Mouse (Mus musculus): ENCODE data around the gene Aipl1.
"Not testable (repeated sequence)": the region's sequence is repeated elsewhere in the genome, so short reads cannot be mapped to it uniquely, and the experiment has no call there.

Aipl1 gene

GRCm38 (mm10) chr11:72024193-72024781, 13.0 kb downstream of the Aipl1 start:
- in situ Hi-C loops (cut with MboI; ENCODE audit: low pct_unique_long_range_greater_than_20kb in 1 of 2, low sequenced_read_pairs in 2 of 2, unreplicated experiment in 1 of 2): no loop called here

DNA sequence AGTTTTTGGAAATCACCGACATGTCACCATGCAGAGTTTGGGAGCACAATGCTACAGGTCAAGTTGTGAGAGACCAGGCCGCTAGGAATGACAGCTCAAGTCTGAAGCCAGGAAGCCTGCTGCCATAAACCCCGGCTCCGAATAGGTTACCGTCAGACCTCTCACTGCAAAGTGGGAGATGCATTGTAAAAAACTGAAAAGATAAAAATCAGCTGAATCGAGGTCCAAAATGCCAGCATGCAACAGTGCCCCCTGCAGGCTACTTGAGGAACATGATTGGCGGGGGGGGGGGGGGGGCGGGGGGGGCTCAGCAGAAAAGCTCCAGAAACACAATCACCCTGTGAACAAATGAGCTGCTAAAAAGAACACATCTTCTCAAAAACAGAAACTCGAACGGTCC, 13.7 kb downstream of the Aipl1 start:
- in situ Hi-C loops (cut with MboI; ENCODE audit: low pct_unique_long_range_greater_than_20kb in 1 of 2, low sequenced_read_pairs in 2 of 2, unreplicated experiment in 1 of 2): no loop called here

DNA sequence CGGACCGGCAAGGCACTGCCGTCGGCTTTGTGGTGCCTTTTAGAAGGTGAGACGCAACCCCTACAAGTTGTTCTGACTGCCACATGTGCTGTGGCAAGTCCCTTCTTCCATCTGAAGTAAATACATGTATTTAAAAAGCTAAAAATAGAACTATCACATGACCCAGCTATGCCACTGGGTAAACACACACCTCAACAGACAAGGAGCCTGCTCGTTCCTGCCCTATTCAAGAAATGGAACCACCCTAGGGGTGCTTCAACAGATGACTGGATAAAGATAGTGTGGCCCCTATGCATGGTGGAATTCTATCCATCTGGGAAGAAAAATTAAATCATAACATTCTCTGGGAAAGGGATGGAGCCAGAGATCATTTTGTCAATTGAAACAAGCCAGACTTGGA, 14.5 kb downstream of the Aipl1 start:
- in situ Hi-C loops (cut with MboI; ENCODE audit: low pct_unique_long_range_greater_than_20kb in 1 of 2, low sequenced_read_pairs in 2 of 2, unreplicated experiment in 1 of 2): no loop called here

DNA sequence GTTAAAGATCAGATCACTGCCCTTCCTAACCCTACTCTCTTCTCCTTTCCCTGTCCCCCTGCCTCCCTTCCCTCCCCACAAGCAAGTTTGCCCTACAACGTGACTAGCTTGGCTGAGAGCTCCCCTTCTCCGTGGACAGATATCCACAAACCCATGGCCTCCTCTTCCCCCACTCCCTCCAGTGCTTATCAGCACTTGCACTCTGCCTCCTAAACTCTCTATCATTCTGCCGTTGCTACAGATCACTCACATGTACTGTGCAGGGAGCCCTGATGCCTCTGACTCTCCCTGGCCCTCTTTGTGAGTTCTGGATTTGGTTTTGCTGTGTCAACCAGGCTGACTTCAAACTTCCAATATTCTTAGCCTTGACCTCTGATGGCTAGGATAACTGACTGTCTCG, 16.3 kb downstream of the Aipl1 start:
- in situ Hi-C loops (cut with MboI; ENCODE audit: low pct_unique_long_range_greater_than_20kb in 1 of 2, low sequenced_read_pairs in 2 of 2, unreplicated experiment in 1 of 2): no loop called here

DNA sequence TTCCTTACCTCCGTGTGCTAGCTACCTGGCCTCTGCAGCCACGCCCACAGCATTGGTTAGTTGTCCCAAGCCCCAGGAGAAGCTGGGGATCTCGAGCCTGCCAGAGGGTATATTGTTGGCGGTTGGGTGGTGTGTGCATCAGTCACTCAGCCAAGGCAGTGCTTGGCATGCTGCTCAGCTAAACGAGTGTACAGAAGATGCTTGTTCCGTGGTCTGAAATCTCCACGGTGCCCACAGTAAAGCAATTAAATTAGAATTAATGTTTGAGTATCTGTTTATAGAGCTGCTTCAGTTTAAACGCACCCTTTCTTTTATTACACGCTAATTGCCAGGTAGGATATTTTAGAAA, 20.1 kb downstream of the Aipl1 start:
- in situ Hi-C loops (cut with MboI; ENCODE audit: low pct_unique_long_range_greater_than_20kb in 1 of 2, low sequenced_read_pairs in 2 of 2, unreplicated experiment in 1 of 2): no loop called here

DNA sequence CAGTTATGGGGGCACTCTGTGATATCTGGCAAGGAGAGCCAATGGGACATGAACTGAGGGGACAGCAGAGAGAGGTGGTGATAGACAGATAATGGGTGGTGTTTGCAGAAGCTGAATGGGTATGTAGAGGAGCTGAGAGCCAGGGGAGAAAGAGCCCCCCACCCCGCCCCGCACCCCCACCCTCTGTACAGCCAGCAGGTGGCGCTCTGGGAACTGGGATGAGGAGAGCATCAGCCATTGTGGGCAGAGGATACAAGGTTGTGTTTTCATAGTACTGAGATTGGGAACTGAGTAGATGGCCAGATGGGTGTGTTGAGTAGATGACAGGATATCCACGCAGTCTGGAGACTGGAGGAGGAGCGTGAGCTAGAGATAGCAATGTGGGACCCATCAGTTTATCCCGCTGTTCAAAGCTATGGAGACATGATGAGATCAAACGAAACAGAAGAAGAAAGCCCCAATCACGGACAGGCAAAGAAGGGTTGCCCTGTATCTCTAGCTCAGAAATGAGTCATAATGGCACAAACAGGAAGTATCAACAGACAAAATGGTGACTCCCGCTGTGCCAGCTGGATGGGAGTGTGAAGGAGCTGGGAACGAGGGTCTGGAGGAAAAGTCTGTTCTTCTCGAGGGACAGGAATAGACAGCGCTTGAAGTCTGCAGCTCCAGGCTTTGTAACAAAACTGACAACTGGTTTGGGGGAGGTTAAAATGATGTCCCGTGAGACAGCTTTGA, 20.6 kb downstream of the Aipl1 start:
- in situ Hi-C loops (cut with MboI; ENCODE audit: low pct_unique_long_range_greater_than_20kb in 1 of 2, low sequenced_read_pairs in 2 of 2, unreplicated experiment in 1 of 2): no loop called here

GRCm38 (mm10) chr11:72014674-72015073, 22.6 kb downstream of the Aipl1 start:
- in situ Hi-C loops (cut with MboI; ENCODE audit: low pct_unique_long_range_greater_than_20kb in 1 of 2, low sequenced_read_pairs in 2 of 2, unreplicated experiment in 1 of 2): no loop called here

GRCm38 (mm10) chr11:72011955-72012354, 25.4 kb downstream of the Aipl1 start:
- in situ Hi-C loops (cut with MboI; ENCODE audit: low pct_unique_long_range_greater_than_20kb in 1 of 2, low sequenced_read_pairs in 2 of 2, unreplicated experiment in 1 of 2): no loop called here

- in situ Hi-C loops (cut with MboI; ENCODE audit: low pct_unique_long_range_greater_than_20kb in 1 of 2, low sequenced_read_pairs in 2 of 2, unreplicated experiment in 1 of 2): no loop called here
Observed at GRCm38 (mm10) chr11:72010940-72011722, 26.2 kb downstream of the Aipl1 start.

GRCm38 (mm10) chr11:72010367-72010766, 26.9 kb downstream of the Aipl1 start:
- in situ Hi-C loops (cut with MboI; ENCODE audit: low pct_unique_long_range_greater_than_20kb in 1 of 2, low sequenced_read_pairs in 2 of 2, unreplicated experiment in 1 of 2): no loop called here

DNA sequence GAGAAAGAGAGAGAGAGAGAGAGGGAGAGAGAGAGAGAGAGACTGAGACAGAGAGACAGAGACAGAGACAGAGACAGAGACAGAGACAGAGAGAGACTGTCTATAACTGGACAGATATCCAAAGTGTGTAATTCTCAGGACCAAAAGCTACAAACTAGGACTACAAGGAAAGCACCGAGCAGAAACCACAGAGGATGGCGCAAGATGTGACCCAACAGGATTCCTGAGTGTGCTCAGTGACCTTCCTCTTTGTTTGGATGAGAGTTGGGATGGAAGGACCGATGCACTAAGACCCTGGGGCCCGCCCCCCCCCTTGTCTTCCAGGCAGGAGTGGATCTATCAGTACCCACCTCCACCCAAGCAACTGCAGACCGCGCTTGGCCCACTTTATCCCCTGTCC, 31.8 kb downstream of the Aipl1 start:
- in situ Hi-C loops (cut with MboI; ENCODE audit: low pct_unique_long_range_greater_than_20kb in 1 of 2, low sequenced_read_pairs in 2 of 2, unreplicated experiment in 1 of 2): no loop called here

- in situ Hi-C loops (cut with MboI; ENCODE audit: low pct_unique_long_range_greater_than_20kb in 1 of 2, low sequenced_read_pairs in 2 of 2, unreplicated experiment in 1 of 2): no loop called here
Observed at GRCm38 (mm10) chr11:72003171-72003570, 34.1 kb downstream of the Aipl1 start.

GRCm38 (mm10) chr11:72002138-72002853, 35.0 kb downstream of the Aipl1 start:
- in situ Hi-C loops (cut with MboI; ENCODE audit: low pct_unique_long_range_greater_than_20kb in 1 of 2, low sequenced_read_pairs in 2 of 2, unreplicated experiment in 1 of 2): no loop called here

DNA sequence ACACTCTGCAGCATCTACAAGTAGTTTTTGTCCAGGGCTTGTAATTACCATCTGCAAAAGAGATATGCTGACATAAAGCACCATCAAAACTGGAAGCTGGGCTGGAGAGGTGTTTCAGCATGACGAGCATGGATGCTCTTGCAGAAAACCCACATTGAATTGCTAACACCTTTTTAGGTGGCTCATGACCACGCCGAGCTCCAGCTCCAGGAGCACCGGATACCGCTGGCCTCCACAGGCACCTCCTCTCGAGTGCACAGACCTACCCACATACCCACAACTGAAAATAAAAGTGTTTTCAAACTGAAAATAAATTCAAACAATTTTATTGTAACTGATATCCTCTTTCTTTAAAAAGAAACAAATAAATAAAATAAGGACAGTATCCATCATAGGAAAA, 37.1 kb downstream of the Aipl1 start:
- in situ Hi-C loops (cut with MboI; ENCODE audit: low pct_unique_long_range_greater_than_20kb in 1 of 2, low sequenced_read_pairs in 2 of 2, unreplicated experiment in 1 of 2): no loop called here

- in situ Hi-C loops (cut with MboI; ENCODE audit: low pct_unique_long_range_greater_than_20kb in 1 of 2, low sequenced_read_pairs in 2 of 2, unreplicated experiment in 1 of 2): no loop called here
Observed at GRCm38 (mm10) chr11:71996805-71997204, 40.5 kb downstream of the Aipl1 start.

GRCm38 (mm10) chr11:71995968-71996511, 41.3 kb downstream of the Aipl1 start:
- in situ Hi-C loops (cut with MboI; ENCODE audit: low pct_unique_long_range_greater_than_20kb in 1 of 2, low sequenced_read_pairs in 2 of 2, unreplicated experiment in 1 of 2): no loop called here

DNA sequence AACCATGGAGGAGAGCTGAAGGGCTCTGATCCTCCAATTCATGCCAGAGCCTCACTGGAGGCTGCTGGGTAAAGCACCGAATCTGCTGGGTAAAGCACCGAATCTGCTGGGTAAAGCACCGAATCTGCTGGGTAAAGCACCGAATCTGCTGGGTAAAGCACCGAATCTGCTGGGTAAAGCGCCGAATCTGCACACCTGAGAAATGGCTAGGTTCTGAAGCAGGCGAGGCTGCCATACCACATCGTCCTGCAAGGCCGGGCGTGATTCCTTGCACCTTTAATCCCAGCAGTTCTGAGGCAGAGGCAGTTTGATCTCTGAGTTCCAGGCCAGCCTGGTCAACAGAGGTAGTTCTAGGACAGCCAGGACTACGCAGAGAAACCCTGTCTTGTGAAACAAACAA, 44.9 kb downstream of the Aipl1 start:
- in situ Hi-C loops (cut with MboI; ENCODE audit: low pct_unique_long_range_greater_than_20kb in 1 of 2, low sequenced_read_pairs in 2 of 2, unreplicated experiment in 1 of 2): no loop called here

GRCm38 (mm10) chr11:71991541-71991940, 45.8 kb downstream of the Aipl1 start:
- in situ Hi-C loops (cut with MboI; ENCODE audit: low pct_unique_long_range_greater_than_20kb in 1 of 2, low sequenced_read_pairs in 2 of 2, unreplicated experiment in 1 of 2): no loop called here

- in situ Hi-C loops (cut with MboI; ENCODE audit: low pct_unique_long_range_greater_than_20kb in 1 of 2, low sequenced_read_pairs in 2 of 2, unreplicated experiment in 1 of 2): not testable (repeated sequence)
Observed at GRCm38 (mm10) chr11:71989407-71989806, 47.9 kb downstream of the Aipl1 start.
